Mouse (Mus musculus): Measurements from ENCODE around the gene Tle2.

Gene Tle2

GRCm38 (mm10) chr10:81553807-81554755 lies 20.3 kb upstream of the Tle2 start:
- peak in 1 of 2 experiments; percentile 39 for DNase-seq (ENCODE audit: low spot score in 2 of 2)

GRCm38 (mm10) chr10:81556282-81556681 lies 18.1 kb upstream of the Tle2 start:
- DNase-seq (ENCODE audit: low spot score in 2 of 2) = no peak

GRCm38 (mm10) chr10:81557491-81557890 lies 16.9 kb upstream of the Tle2 start:
- no peak for DNase-seq (ENCODE audit: low spot score in 2 of 2)

GRCm38 (mm10) chr10:81559163-81559626 lies 15.2 kb upstream of the Tle2 start, which contains the start of gene Aes:
Gene Aes, plus strand, starts transcription at chr10:81559488.
- peak in 1 of 2 experiments; percentile 64 for DNase-seq (ENCODE audit: low spot score in 2 of 2)

- DNase-seq (ENCODE audit: low spot score in 2 of 2) = peak in 1 of 2 experiments; percentile 46
Measured at GRCm38 (mm10) chr10:81559627-81560539, 14.5 kb upstream of the Tle2 start.

- peak; percentile 61 to 74 for DNase-seq (ENCODE audit: low spot score in 2 of 2)
Measured at GRCm38 (mm10) chr10:81560719-81561459, 13.5 kb upstream of the Tle2 start.

- DNase-seq (ENCODE audit: low spot score in 2 of 2) = no peak
Measured at GRCm38 (mm10) chr10:81562411-81562810, 11.9 kb upstream of the Tle2 start.

- no peak for DNase-seq (ENCODE audit: low spot score in 2 of 2)
Measured at GRCm38 (mm10) chr10:81563481-81563880, 10.9 kb upstream of the Tle2 start.

GRCm38 (mm10) chr10:81564216-81564615 lies 10.1 kb upstream of the Tle2 start:
- peak; percentile 70 to 79 for DNase-seq (ENCODE audit: low spot score in 2 of 2)

GRCm38 (mm10) chr10:81564734-81565133 lies 9.6 kb upstream of the Tle2 start:
- peak in 1 of 2 experiments; percentile 60 for DNase-seq (ENCODE audit: low spot score in 2 of 2)

- DNase-seq (ENCODE audit: low spot score in 2 of 2) = no peak
Measured at GRCm38 (mm10) chr10:81565257-81566228, 8.8 kb upstream of the Tle2 start.

GRCm38 (mm10) chr10:81568381-81569191 lies 5.8 kb upstream of the Tle2 start:
- DNase-seq (ENCODE audit: low spot score in 2 of 2) = no peak

- DNase-seq (ENCODE audit: low spot score in 2 of 2) = no peak
Measured at GRCm38 (mm10) chr10:81569507-81570237, 4.7 kb upstream of the Tle2 start.

- no peak for DNase-seq (ENCODE audit: low spot score in 2 of 2)
Measured at GRCm38 (mm10) chr10:81570238-81570800, 4.0 kb upstream of the Tle2 start.

GRCm38 (mm10) chr10:81570831-81571500 lies 3.4 kb upstream of the Tle2 start:
- DNase-seq (ENCODE audit: low spot score in 2 of 2) = peak; percentile 26 to 69

GRCm38 (mm10) chr10:81571501-81571876 lies 2.9 kb upstream of the Tle2 start:
- DNase-seq (ENCODE audit: low spot score in 2 of 2) = peak; percentile 64 to 91

GRCm38 (mm10) chr10:81572133-81572671 lies 2.2 kb upstream of the Tle2 start:
- no peak for DNase-seq (ENCODE audit: low spot score in 2 of 2)
